Mouse (Mus musculus) stomach, adult 2 months (tissue): ENCODE results near the gene C330021F23Rik. TPM values are rescaled to one million over a fixed set of nuclear protein-coding genes. Genes with fewer than 3 reads are reported as not detected.

Experiments
- polyA plus RNA-seq: library from polyadenylated mRNA; depleted of rRNA; stranded (reverse); fragments of >200 nt; gene quantifications from 2 replicates; pipeline ENCODE4 v1.2.3, GENCODE M21; 2012; rRNA removed

The C330021F23Rik gene
- 0.10 TPM in 1 of 2 replicates, not detected in the other for polyA plus RNA-seq

DNA sequence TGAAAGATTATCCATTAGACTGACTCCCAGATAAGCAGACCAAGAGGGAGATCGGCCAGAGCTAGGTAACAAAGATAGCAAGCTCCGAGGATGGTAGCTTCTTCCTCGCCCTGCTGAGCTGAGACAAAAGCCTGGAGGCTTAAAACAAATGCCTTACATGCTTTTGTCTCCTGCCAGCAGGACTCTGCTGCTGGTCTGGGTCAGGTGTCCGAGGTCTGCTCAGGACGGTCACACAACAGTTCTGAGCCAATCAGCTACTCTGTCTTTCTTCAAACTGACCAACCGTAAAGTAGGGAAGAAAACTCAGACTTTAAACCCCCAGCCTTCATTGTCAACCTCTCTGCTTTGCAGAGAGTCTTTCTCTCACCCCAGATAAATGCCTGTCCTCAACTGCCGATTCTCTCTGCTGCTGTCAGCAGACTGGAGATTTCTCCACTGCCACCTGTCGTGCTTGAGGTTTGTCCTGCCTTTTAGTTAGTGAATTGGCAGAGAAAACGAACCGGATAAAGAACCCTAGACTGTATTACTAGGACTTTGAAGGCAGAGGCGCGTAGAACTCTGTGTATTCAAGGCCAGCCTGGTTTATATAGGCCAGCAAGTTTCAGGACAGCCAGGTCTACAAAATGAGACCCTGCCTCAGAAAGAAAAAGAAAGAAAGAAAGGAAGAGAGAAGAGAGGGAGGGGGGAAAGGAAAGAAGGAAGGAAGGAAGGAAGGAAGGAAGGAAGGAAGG lies at the start of gene C330021F23Rik:
TSS of gene C330021F23Rik (plus strand) at position 350 of the 731 bp plus-strand sequence.

GRCm38 (mm10) chr8:3586993-3587390 lies 19.2 kb downstream of the C330021F23Rik start, which contains the start of gene Camsap3:
TSS of gene Camsap3 (plus strand) at chr8:3587293.

DNA sequence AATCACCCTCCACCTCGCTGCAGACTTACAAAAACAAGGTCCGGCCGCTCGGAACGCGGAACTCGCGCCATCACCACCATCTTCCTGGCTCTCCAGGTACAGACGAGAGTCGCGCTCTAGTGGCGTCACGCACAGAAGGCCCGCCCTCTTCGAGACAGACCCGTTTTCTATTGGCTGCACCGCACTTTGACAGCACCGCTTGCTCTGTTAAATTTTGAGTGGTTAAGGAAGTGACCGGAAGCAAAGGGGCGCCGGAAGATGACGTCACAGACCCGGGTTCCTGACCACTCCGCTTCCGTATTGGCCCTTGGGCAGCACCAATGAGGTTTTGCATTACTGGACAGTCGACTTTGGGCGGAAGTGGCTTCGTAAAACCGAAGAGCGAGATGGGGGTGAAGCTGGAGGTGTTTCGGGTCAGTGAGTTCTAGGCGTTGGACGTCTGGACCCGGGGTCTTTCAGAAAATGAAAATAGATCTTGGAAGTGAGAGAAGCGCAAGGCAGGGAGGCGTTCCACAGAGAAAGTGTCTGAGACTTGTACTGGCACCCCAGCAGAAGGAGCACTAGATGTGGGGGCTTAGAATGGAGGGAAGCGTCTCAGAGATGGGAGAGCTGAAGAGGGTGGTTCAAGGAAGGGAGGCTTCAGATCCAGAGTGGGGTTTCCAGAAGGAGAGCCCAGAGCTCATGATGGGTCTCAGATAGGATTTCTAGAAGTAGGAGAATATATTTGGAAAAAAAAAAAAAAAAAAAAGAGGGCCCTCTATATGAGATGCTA lies 53.6 kb downstream of the C330021F23Rik start, which contains the start of the genes Xab2 and Pet100:
TSS of gene Xab2 (minus strand) at position 118 of the 772 bp plus-strand sequence.
TSS of gene Pet100 (plus strand) at position 350 of the 772 bp plus-strand sequence.

DNA sequence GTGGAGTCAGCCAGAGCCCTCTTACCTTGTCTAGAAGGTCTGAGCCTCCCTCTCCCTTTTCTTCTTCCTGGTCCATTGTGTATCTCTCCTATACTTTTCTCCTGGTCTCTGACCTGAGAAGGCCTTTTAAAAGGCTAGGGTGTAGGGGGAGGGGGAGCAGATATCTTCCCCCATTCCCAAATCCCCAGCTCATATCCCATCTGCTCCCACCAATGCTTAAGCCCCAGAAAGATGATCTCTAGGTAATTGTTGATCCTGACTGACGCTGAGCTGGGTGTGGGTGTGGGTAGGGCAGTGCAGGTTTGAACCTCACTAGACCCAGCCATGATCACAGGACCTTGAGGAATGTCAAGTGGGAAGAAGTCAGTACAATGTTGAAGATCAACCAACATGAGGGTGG lies 57.7 kb downstream of the C330021F23Rik start, which contains the start of gene Pcp2:
TSS of gene Pcp2 (minus strand) at position 101 of the 400 bp plus-strand sequence.

GRCm38 (mm10) chr8:3630647-3631477 lies 63.1 kb downstream of the C330021F23Rik start, which contains the start of gene Stxbp2:
TSS of gene Stxbp2 (plus strand) at chr8:3630955.

Other genes with a start within 250 kb of the C330021F23Rik start
- gene A430078G23Rik, start 214.6 kb upstream of the C330021F23Rik start, polyA plus RNA-seq: 0.08 and 0.29 TPM in 2 replicates
- 18.9 and 21.2 TPM in 2 replicates for gene Arhgef18, start 175.0 kb upstream of the C330021F23Rik start, polyA plus RNA-seq
- 7.2 and 10.4 TPM in 2 replicates for gene Pex11g, start 100.3 kb upstream of the C330021F23Rik start, polyA plus RNA-seq
- gene Tex45, start 97.1 kb upstream of the C330021F23Rik start, polyA plus RNA-seq: 0.04 and 0.67 TPM in 2 replicates
- gene Zfp358, start 74.9 kb upstream of the C330021F23Rik start, polyA plus RNA-seq: 25.1 and 33.9 TPM in 2 replicates
- 245 and 262 TPM in 2 replicates for gene Mcoln1, start 67.5 kb upstream of the C330021F23Rik start, polyA plus RNA-seq
- 24.4 and 27.9 TPM in 2 replicates for gene Pnpla6, start 52.6 kb upstream of the C330021F23Rik start, polyA plus RNA-seq
- gene Camsap3, start 19.3 kb downstream of the C330021F23Rik start, polyA plus RNA-seq: 68.5 and 86.0 TPM in 2 replicates
- 19.5 and 20.3 TPM in 2 replicates for gene Xab2, start 53.3 kb downstream of the C330021F23Rik start, polyA plus RNA-seq
- gene Pet100, start 53.6 kb downstream of the C330021F23Rik start, polyA plus RNA-seq: 2.4 and 3.1 TPM in 2 replicates
- not detected in 2 replicates for gene Pcp2, start 57.6 kb downstream of the C330021F23Rik start, polyA plus RNA-seq
- 140 and 167 TPM in 2 replicates for gene Stxbp2, start 63.0 kb downstream of the C330021F23Rik start, polyA plus RNA-seq
- gene Retn, start 87.8 kb downstream of the C330021F23Rik start, polyA plus RNA-seq: 0.47 and 2.3 TPM in 2 replicates
- gene Mcemp1, start 97.8 kb downstream of the C330021F23Rik start, polyA plus RNA-seq: not detected in 2 replicates
- 0.49 and 1.4 TPM in 2 replicates for gene Fcor, start 104.4 kb downstream of the C330021F23Rik start, polyA plus RNA-seq
- gene Trappc5, start 108.3 kb downstream of the C330021F23Rik start, polyA plus RNA-seq: 14.4 and 24.6 TPM in 2 replicates
- gene Fcer2a, start 126.2 kb downstream of the C330021F23Rik start, polyA plus RNA-seq: 0.03 and 0.15 TPM in 2 replicates
- gene Clec4g, start 152.7 kb downstream of the C330021F23Rik start, polyA plus RNA-seq: 0.08 TPM in 1 of 2 replicates, not detected in the other
- gene Cd209a, start 181.0 kb downstream of the C330021F23Rik start, polyA plus RNA-seq: 0.23 TPM in 1 of 2 replicates, not detected in the other